Mouse (Mus musculus): ENCODE results near the gene Fndc9. TPM values are rescaled to one million over a fixed set of nuclear protein-coding genes. Genes with fewer than 3 reads are reported as not detected.

Fndc9 gene
- polyA plus RNA-seq (2012; rRNA removed) = not detected in 2 replicates

GRCm38 (mm10) chr11:46235334-46235733, at the start of gene Fndc9:
TSS of gene Fndc9 (plus strand) at chr11:46235531.

Other genes starting within 250 kb of the Fndc9 start
- 17.1 and 19.1 TPM in 2 replicates for gene Gm12166, start 183.2 kb upstream of the Fndc9 start, polyA plus RNA-seq (2012; rRNA removed)
- 12.6 and 14.9 TPM in 2 replicates for gene Adam19, start 179.5 kb upstream of the Fndc9 start, polyA plus RNA-seq (2012; rRNA removed)
- gene Nipal4, start 69.0 kb upstream of the Fndc9 start, polyA plus RNA-seq (2012; rRNA removed) = 2.5 and 2.6 TPM in 2 replicates
- 2.8 and 3.1 TPM in 2 replicates for gene Cyfip2, start 77.3 kb downstream of the Fndc9 start, polyA plus RNA-seq (2012; rRNA removed)
- gene Itk, start 154.0 kb downstream of the Fndc9 start, polyA plus RNA-seq (2012; rRNA removed) = 0.49 and 0.62 TPM in 2 replicates
- 0.10 TPM in 1 of 2 replicates, not detected in the other for gene Fam71b, start 161.0 kb downstream of the Fndc9 start, polyA plus RNA-seq (2012; rRNA removed)
- gene Med7, start 201.4 kb downstream of the Fndc9 start, polyA plus RNA-seq (2012; rRNA removed) = 15.1 and 16.3 TPM in 2 replicates
- 0.31 and 0.35 TPM in 2 replicates for gene Havcr2, start 219.4 kb downstream of the Fndc9 start, polyA plus RNA-seq (2012; rRNA removed)